Comparison of ENCODE assay signal across 27 mouse cellular contexts in genomic region chr4:63530409-63530808, GRCm38 (mm10). TPM values are rescaled to one million over a fixed set of nuclear protein-coding genes. Genes with fewer than 3 reads are reported as not detected.
A peak's percentile ranks its signal among the peaks of the same experiment; 100 is the strongest.
DNase-seq lines count a peak whose midpoint lies in the region; ATAC-seq lines count a peak whose summit lies in the region.
"Had no signal": no experiment of that assay in that cellular context is flagged by ENCODE, and none has a peak within 500 bp of the region (broad histone marks: within the 10 kb centered on the region; RNA-seq: fewer than 3 reads in every experiment).

No protein-coding gene starts in this region.

- WGBS in limb, embryonic 13.5 days = 76% methylated on average over 7 of the region's 7 CpGs
- 86% methylated on average over 7 of the region's 7 CpGs for WGBS in limb, embryonic 10.5 days
- WGBS in liver, embryonic 12.5 days (ENCODE audit: insufficient replicate concordance) = 68% methylated on average over 7 of the region's 7 CpGs

- no peaks in the 10 kb centered on the region for H3K36me3 ChIP-seq in limb, embryonic 13.5 days
- H3K36me3 ChIP-seq in limb, embryonic 10.5 days = no peaks in the 10 kb centered on the region
- H3K36me3 ChIP-seq in liver, embryonic 12.5 days = no peaks in the 10 kb centered on the region
- H3K36me3 ChIP-seq: embryonic facial prominence, embryonic 13.5 days; heart, embryonic 12.5 days; hindbrain, embryonic 10.5 days had no signal

- H3K27ac ChIP-seq in limb, embryonic 13.5 days = no peak overlapping the region
- no peak overlapping the region for H3K27ac ChIP-seq in limb, embryonic 10.5 days
- H3K27ac ChIP-seq in liver, embryonic 12.5 days = no peak overlapping the region
- H3K27ac ChIP-seq: embryonic facial prominence, embryonic 13.5 days; forebrain, embryonic 13.5 days; hindbrain, embryonic 10.5 days; stomach, postnatal 0 days had no signal

- ATAC-seq in limb, embryonic 13.5 days (ENCODE audit: low FRiP score, low read depth) = peak; percentile 15; the same call in 1 of the 2 replicates
- ATAC-seq in liver, embryonic 12.5 days = no peak
- ATAC-seq: CD4-positive, CD25-positive, alpha-beta regulatory T cell, adult 4 months; forebrain, embryonic 13.5 days; inflammation-experienced regulatory T-cells, adult 6 months had no signal

- no peak for DNase-seq in limb, embryonic 10.5 days (ENCODE audit: low spot score)
- peak; percentile 25 for DNase-seq in Muller cell, postnatal 12 days (ENCODE audit: inconsistent ontology term)
- DNase-seq in adrenal gland, adult 2 months = peak; percentile 73
- DNase-seq in kidney, adult 9 months = no peak
- no peak for DNase-seq in left cerebral cortex, adult 18-20 months (ENCODE audit: low spot score in 2 of 2)
- DNase-seq: cerebellum, adult 8-10 months; cerebellum, postnatal 36 days; embryo, embryonic 11 days; heart, adult 18-20 months; heart, postnatal 10 days; kidney, adult 2 months; kidney, postnatal 10 days; lung, adult 18-20 months; lung, postnatal 10 days; thymus, postnatal 25 days had no signal

- no peaks in the 10 kb centered on the region for H3K4me1 ChIP-seq in limb, embryonic 13.5 days
- H3K4me1 ChIP-seq in limb, embryonic 10.5 days = no peaks in the 10 kb centered on the region
- no peaks in the 10 kb centered on the region for H3K4me1 ChIP-seq in liver, embryonic 12.5 days
- H3K4me1 ChIP-seq: embryonic facial prominence, embryonic 13.5 days; forebrain, embryonic 13.5 days; heart, embryonic 12.5 days; hindbrain, embryonic 10.5 days had no signal

- H3K9ac ChIP-seq in limb, embryonic 13.5 days = no peak overlapping the region
- no peak overlapping the region for H3K9ac ChIP-seq in liver, embryonic 12.5 days
- H3K9ac ChIP-seq: embryonic facial prominence, embryonic 13.5 days; forebrain, embryonic 13.5 days; heart, embryonic 12.5 days had no signal

- H3K27me3 ChIP-seq in limb, embryonic 13.5 days = no peaks in the 10 kb centered on the region
- H3K27me3 ChIP-seq in limb, embryonic 10.5 days (ENCODE audit: low read depth, poor library complexity, severe bottlenecking) = no peaks in the 10 kb centered on the region
- no peaks in the 10 kb centered on the region for H3K27me3 ChIP-seq in liver, embryonic 12.5 days (replicated peaks)
- H3K27me3 ChIP-seq: embryonic facial prominence, embryonic 13.5 days; forebrain, embryonic 13.5 days had no signal

- H3K4me2 ChIP-seq in limb, embryonic 13.5 days (replicated peaks) = no peak overlapping the region
- no peak overlapping the region for H3K4me2 ChIP-seq in liver, embryonic 12.5 days
- H3K4me2 ChIP-seq: embryonic facial prominence, embryonic 13.5 days; forebrain, embryonic 13.5 days; heart, embryonic 12.5 days; liver, embryonic 11.5 days; midbrain, embryonic 11.5 days had no signal

- no peaks in the 10 kb centered on the region for H3K9me3 ChIP-seq in limb, embryonic 13.5 days
- no peaks in the 10 kb centered on the region for H3K9me3 ChIP-seq in limb, embryonic 10.5 days (replicated peaks)
- H3K9me3 ChIP-seq in liver, embryonic 12.5 days (replicated peaks) = no peaks in the 10 kb centered on the region
- H3K9me3 ChIP-seq: embryonic facial prominence, embryonic 13.5 days; forebrain, embryonic 13.5 days; heart, embryonic 12.5 days; hindbrain, embryonic 10.5 days had no signal

- no peak overlapping the region for H3K4me3 ChIP-seq in limb, embryonic 13.5 days
- no peak overlapping the region for H3K4me3 ChIP-seq in limb, embryonic 10.5 days
- no peak overlapping the region for H3K4me3 ChIP-seq in liver, embryonic 12.5 days
- H3K4me3 ChIP-seq: embryonic facial prominence, embryonic 13.5 days; erythroblast, embryonic 14.5 days; forebrain, embryonic 13.5 days; heart, embryonic 12.5 days; hindbrain, embryonic 10.5 days had no signal

RNA-seq across cellular contexts. Expression of gene Atp6v1g1, which starts 14.2 kb away (rescaled TPM):
- 317 and 318 TPM in 2 replicates for polyA plus RNA-seq in limb, embryonic 13.5 days (2015; fragmentation: Nextera tagmentation; extraction: Ambion mirVana)
- polyA plus RNA-seq in limb, embryonic 10.5 days (2016; fragmentation: Nextera tagmentation; extraction: Ambion mirVana) = 204 and 239 TPM in 2 replicates
- total RNA-seq in adrenal gland, adult 2 months (2021) = 100 to 1,000 TPM; 166 to 207 TPM
- polyA plus RNA-seq in adrenal gland, adult 2 months (2012; rRNA removed) = 21.2 and 22.1 TPM in 2 replicates
- 124 and 125 TPM in 2 replicates for polyA plus RNA-seq in liver, embryonic 12.5 days (2016; fragmentation: Nextera tagmentation; extraction: Ambion mirVana)
- 100 to 1,000 TPM; 143 to 157 TPM for total RNA-seq in left cerebral cortex, adult 18-20 months (2021)

RNA-seq across cellular contexts. Expression of gene Tmem268, which starts 28.2 kb away (rescaled TPM):
- polyA plus RNA-seq in limb, embryonic 13.5 days (2015; fragmentation: Nextera tagmentation; extraction: Ambion mirVana) = 8.2 and 8.3 TPM in 2 replicates
- polyA plus RNA-seq in limb, embryonic 10.5 days (2016; fragmentation: Nextera tagmentation; extraction: Ambion mirVana) = 12.7 and 14.4 TPM in 2 replicates
- 10 to 100 TPM; 10.4 to 12.6 TPM for total RNA-seq in adrenal gland, adult 2 months (2021)
- 7.5 and 7.7 TPM in 2 replicates for polyA plus RNA-seq in adrenal gland, adult 2 months (2012; rRNA removed)
- 7.5 and 7.8 TPM in 2 replicates for polyA plus RNA-seq in liver, embryonic 12.5 days (2016; fragmentation: Nextera tagmentation; extraction: Ambion mirVana)
- total RNA-seq in left cerebral cortex, adult 18-20 months (2021) = 10 to 100 TPM in 1 of 2 experiments, 1 to 10 TPM in 1; 9.5 to 10.4 TPM

RNA-seq across cellular contexts. Expression of gene Whrn, which starts 34.6 kb away (rescaled TPM):
- polyA plus RNA-seq in limb, embryonic 13.5 days (2015; fragmentation: Nextera tagmentation; extraction: Ambion mirVana) = 8.1 and 10.4 TPM in 2 replicates
- 8.5 and 13.9 TPM in 2 replicates for polyA plus RNA-seq in limb, embryonic 10.5 days (2016; fragmentation: Nextera tagmentation; extraction: Ambion mirVana)
- total RNA-seq in adrenal gland, adult 2 months (2021) = 10 to 100 TPM; 51.5 to 57.1 TPM
- polyA plus RNA-seq in adrenal gland, adult 2 months (2012; rRNA removed) = 96.9 and 101 TPM in 2 replicates
- polyA plus RNA-seq in liver, embryonic 12.5 days (2016; fragmentation: Nextera tagmentation; extraction: Ambion mirVana) = 1.1 and 1.4 TPM in 2 replicates
- total RNA-seq in left cerebral cortex, adult 18-20 months (2021) = 10 to 100 TPM; 38.5 to 42.1 TPM

Comparison
In these comparisons a context has a peak if more than half of its experiments do, and no peak if none do; other contexts are left out.
1. DNase-seq: peak in Muller cell, postnatal 12 days (single experiment) and adrenal gland, adult 2 months (single experiment); none in limb, embryonic 10.5 days (single experiment), kidney, adult 9 months (single experiment) and left cerebral cortex, adult 18-20 months (0 of 2).